Comparison of ENCODE assay signal across 13 mouse cellular contexts in the genomic region with DNA sequence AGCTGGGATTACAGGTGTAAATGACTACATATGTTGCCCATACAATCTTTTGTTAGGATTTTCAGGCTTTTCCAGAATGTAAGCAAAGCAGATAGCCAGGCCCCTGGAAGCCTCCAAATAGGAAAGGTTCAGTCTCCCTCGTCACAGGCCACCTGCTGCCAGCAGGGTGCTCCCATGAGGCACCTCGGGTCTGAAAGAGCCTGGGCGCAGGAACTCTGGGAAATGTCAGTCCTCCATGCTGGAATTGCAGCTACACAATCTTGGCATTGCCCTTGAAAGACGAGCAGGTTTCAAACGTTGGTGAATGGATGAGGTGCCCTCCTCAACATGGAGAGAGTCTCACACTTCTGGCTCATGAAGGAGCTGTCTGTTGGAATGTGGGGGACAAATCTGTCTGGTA. TPM values are rescaled to one million over a fixed set of nuclear protein-coding genes. Genes with fewer than 3 reads are reported as not detected.
A peak's percentile ranks its signal among the peaks of the same experiment; 100 is the strongest.
DNase-seq lines count a peak whose midpoint lies in the region; TF ChIP-seq lines count a peak whose summit lies in the region.
"Had no signal": no experiment of that assay in that cellular context is flagged by ENCODE, and none has a peak within 500 bp of the region (broad histone marks: within the 10 kb centered on the region; RNA-seq: fewer than 3 reads in every experiment).

No protein-coding gene starts in this region.

- no peak for TF ChIP-seq POLR2A in bone marrow macrophage, adult 2 months (IDR thresholded peaks at IDR 0.05; ENCODE audit: borderline replicate concordance, low read depth, low read length)

- no peak overlapping the region for H3K4me3 ChIP-seq in gastrocnemius, adult 2 months
- no peak overlapping the region for H3K4me3 ChIP-seq in bone marrow macrophage, adult 2 months (ENCODE audit: insufficient read depth, low read length)
- H3K4me3 ChIP-seq: hindbrain, embryonic 10.5 days had no signal

- no peak overlapping the region; the same call in 1 of the 2 replicates for H3K27ac ChIP-seq in gastrocnemius, adult 2 months
- no peak overlapping the region for H3K27ac ChIP-seq in bone marrow macrophage, adult 2 months (ENCODE audit: insufficient read depth, low read depth, low read length)
- H3K27ac ChIP-seq: hindbrain, embryonic 10.5 days had no signal

- intact Hi-C loops in gastrocnemius, adult 2 months (cut with DNase I) = no loop called here
- intact Hi-C loops in left cerebral cortex, postnatal 25 days (cut with DNase I) = no loop called here

- TF ChIP-seq CTCF in gastrocnemius, adult 2 months (IDR thresholded peaks at IDR 0.05) = peak; percentile 7; the same call in 1 of the 2 replicates
- TF ChIP-seq CTCF in bone marrow macrophage, adult 2 months (IDR thresholded peaks at IDR 0.05; ENCODE audit: low read depth, low read length) = 0 out of 2 replicates have a peak, but pooled peaks have one; percentile 19

- DNase-seq in gastrocnemius, adult 2 months = no peak
- no peak for DNase-seq in gastrocnemius, postnatal 4 days (ENCODE audit: low spot score in 2 of 2)
- DNase-seq in left cerebral cortex, postnatal 25 days (ENCODE audit: low spot score in 2 of 2) = peak; percentile 51 to 52
- no peak for DNase-seq in left cerebral cortex, adult 11 months (ENCODE audit: low spot score)
- DNase-seq in kidney, postnatal 14 days = peak; percentile 49
- no peak for DNase-seq in thymus, postnatal 0 days (ENCODE audit: low spot score)
- DNase-seq: lung, postnatal 14 days had no signal

- H3K4me1 ChIP-seq in bone marrow macrophage, adult 2 months (ENCODE audit: control insufficient read depth, insufficient read depth, low read length) = peaks cover 5% of the 10 kb centered on the region

RNA-seq across cellular contexts. Expression of gene Irgq, which starts 7.7 kb away (rescaled TPM):
- total RNA-seq in gastrocnemius, adult 2 months (2021) = 10 to 100 TPM; 11.5 to 16.1 TPM
- 10 to 100 TPM; 20.5 to 22.0 TPM for total RNA-seq in gastrocnemius, postnatal 4 days (2021)
- 10 to 100 TPM; 87.8 to 88.6 TPM for total RNA-seq in left cerebral cortex, postnatal 25 days (2021)
- polyA plus RNA-seq in bone marrow macrophage, adult 2 months (2012; ENCODE audit: insufficient read depth, insufficient read length, missing spikeins) = 6.6 and 8.5 TPM in 2 replicates
- polyA plus RNA-seq in thymus, postnatal 0 days (2015; fragmentation: Nextera tagmentation; extraction: Ambion mirVana) = 5.5 and 5.7 TPM in 2 replicates

RNA-seq across cellular contexts. Expression of gene Pinlyp, which starts 7.8 kb away (rescaled TPM):
- total RNA-seq in gastrocnemius, adult 2 months (2021) = not detected
- not detected for total RNA-seq in gastrocnemius, postnatal 4 days (2021)
- not detected for total RNA-seq in left cerebral cortex, postnatal 25 days (2021)
- polyA plus RNA-seq in bone marrow macrophage, adult 2 months (2012; ENCODE audit: insufficient read depth, insufficient read length, missing spikeins) = not detected in 2 replicates
- polyA plus RNA-seq in thymus, postnatal 0 days (2015; fragmentation: Nextera tagmentation; extraction: Ambion mirVana) = 1.8 and 2.4 TPM in 2 replicates
- total RNA-seq: granulocyte monocyte progenitor cell, adult 5-6 weeks; left cerebral cortex, postnatal 14 days had no signal
- polyA plus RNA-seq: embryonic facial prominence, embryonic 11.5 days; forebrain, embryonic 16.5 days; hindbrain, embryonic 10.5 days had no signal

RNA-seq across cellular contexts. Expression of gene Xrcc1, which starts 7.9 kb away (rescaled TPM):
- 10 to 100 TPM; 18.3 to 18.5 TPM for total RNA-seq in gastrocnemius, adult 2 months (2021)
- 10 to 100 TPM; 44.4 to 45.2 TPM for total RNA-seq in gastrocnemius, postnatal 4 days (2021)
- 10 to 100 TPM; 34.6 to 37.6 TPM for total RNA-seq in left cerebral cortex, postnatal 25 days (2021)
- 54.6 and 58.7 TPM in 2 replicates for polyA plus RNA-seq in bone marrow macrophage, adult 2 months (2012; ENCODE audit: insufficient read depth, insufficient read length, missing spikeins)
- polyA plus RNA-seq in thymus, postnatal 0 days (2015; fragmentation: Nextera tagmentation; extraction: Ambion mirVana) = 61.0 and 66.5 TPM in 2 replicates

RNA-seq across cellular contexts. Expression of gene AC161166.1, which starts 25.9 kb away (rescaled TPM):
- total RNA-seq in gastrocnemius, adult 2 months (2021) = not detected
- not detected for total RNA-seq in gastrocnemius, postnatal 4 days (2021)
- total RNA-seq in left cerebral cortex, postnatal 25 days (2021) = not detected
- polyA plus RNA-seq in bone marrow macrophage, adult 2 months (2012; ENCODE audit: insufficient read depth, insufficient read length, missing spikeins) = not detected in 2 replicates
- 0.07 TPM in 1 of 2 replicates, not detected in the other for polyA plus RNA-seq in thymus, postnatal 0 days (2015; fragmentation: Nextera tagmentation; extraction: Ambion mirVana)
- total RNA-seq: granulocyte monocyte progenitor cell, adult 5-6 weeks; left cerebral cortex, postnatal 14 days had no signal

RNA-seq across cellular contexts. Expression of gene Zfp428, which starts 31.3 kb away (rescaled TPM):
- 1 to 10 TPM; 3.5 to 6.5 TPM for total RNA-seq in gastrocnemius, adult 2 months (2021)
- 10 to 100 TPM; 12.6 to 15.9 TPM for total RNA-seq in gastrocnemius, postnatal 4 days (2021)
- total RNA-seq in left cerebral cortex, postnatal 25 days (2021) = 10 to 100 TPM; 45.7 to 52.6 TPM
- polyA plus RNA-seq in bone marrow macrophage, adult 2 months (2012; ENCODE audit: insufficient read depth, insufficient read length, missing spikeins) = 0.69 TPM in 1 of 2 replicates, not detected in the other
- 16.5 and 16.7 TPM in 2 replicates for polyA plus RNA-seq in thymus, postnatal 0 days (2015; fragmentation: Nextera tagmentation; extraction: Ambion mirVana)

Comparison
In these comparisons a context has a peak if more than half of its experiments do, and no peak if none do; other contexts are left out.
1. DNase-seq: peak in left cerebral cortex, postnatal 25 days (2 of 2) and kidney, postnatal 14 days (single experiment); none in gastrocnemius, adult 2 months (single experiment), gastrocnemius, postnatal 4 days (0 of 2), left cerebral cortex, adult 11 months (single experiment) and thymus, postnatal 0 days (single experiment).